Mouse (Mus musculus) urinary bladder, postnatal 14 days (tissue): Measurements from ENCODE around the gene Msh3.
A peak's percentile ranks its signal among the peaks of the same experiment; 100 is the strongest.

Experiments used
- DNase-seq: peaks from one replicate; pipeline ENCODE4 v3.0.0; 2021; ENCODE audit warnings: low spot score

Gene Msh3

DNA sequence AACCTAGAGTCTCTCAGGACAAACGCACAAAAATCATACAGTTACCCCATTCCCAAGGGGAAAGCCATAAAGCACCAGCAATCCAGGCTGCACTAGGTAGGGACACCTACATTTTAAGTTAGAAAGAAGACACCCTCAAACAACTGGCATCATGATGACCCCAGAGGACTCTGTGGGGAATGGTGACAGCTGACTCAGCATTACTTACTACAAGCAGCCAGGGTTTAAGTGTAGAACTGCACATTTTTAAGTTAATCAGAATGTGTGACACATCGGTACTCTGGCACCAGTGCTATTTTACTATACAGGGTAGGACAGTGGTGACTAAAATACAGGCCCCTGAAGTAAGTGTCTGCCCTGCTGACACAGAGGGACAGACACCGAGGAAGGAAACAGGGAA lies 24.2 kb downstream of the Msh3 start:
- DNase-seq = no peak

DNA sequence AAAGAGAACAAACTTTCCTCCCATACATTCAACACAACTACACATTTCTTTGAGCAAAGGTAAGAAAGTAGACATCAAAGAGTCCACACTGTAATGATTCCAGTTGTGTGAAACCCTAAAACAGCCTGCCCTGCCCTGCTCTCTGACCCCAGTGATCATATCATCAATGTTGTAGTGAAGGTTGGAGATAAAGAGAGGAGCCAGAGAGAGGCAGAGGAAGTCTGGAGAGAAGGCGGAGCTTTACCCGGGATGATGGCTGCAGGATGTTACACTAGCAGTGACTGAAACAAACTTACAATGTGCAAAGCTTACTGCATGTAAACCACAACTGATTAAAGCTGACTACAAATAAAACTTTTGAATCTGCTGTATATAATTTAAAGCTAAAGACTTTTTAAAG lies 26.8 kb downstream of the Msh3 start:
- DNase-seq = no peak

GRCm38 (mm10) chr13:92326030-92326429 lies 28.8 kb downstream of the Msh3 start:
- DNase-seq = no peak

DNA sequence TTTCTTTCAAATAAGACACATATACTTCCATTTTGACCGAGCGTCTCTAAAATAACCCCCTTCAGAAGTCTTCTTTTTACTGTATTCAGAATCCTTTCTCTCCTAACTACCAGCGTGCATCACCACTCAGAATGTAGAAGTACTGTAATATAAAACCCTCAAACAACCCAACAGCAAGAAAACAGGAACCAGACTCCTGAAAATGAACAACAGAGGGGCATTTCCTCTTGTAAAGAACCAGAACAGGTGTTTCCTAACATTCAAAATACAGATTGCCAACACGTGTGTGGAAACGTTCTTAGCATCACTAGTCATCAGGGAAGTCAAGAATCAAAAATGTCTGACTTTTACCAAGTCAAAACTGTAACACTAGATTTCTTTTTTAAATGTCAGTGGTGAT lies 34.0 kb downstream of the Msh3 start:
- no peak for DNase-seq

DNA sequence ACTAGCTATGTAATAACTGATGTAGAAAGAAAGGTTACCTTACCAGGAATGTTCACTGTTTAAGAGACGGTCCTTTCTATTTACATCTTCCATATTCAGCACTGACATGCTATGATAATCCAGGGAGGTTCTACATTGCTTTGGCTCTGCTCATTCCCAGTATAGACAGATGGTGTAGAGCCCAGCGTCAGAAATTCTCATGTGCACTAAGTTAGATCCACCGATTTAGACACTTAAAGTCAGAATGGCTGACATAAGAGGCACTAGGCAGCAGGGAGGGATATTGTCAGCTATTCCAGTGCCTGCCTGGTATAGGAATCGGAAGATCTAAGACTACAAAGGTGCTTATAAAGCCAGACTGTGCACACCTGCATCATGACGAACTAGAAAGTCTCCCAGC lies 40.2 kb downstream of the Msh3 start:
- DNase-seq = no peak

DNA sequence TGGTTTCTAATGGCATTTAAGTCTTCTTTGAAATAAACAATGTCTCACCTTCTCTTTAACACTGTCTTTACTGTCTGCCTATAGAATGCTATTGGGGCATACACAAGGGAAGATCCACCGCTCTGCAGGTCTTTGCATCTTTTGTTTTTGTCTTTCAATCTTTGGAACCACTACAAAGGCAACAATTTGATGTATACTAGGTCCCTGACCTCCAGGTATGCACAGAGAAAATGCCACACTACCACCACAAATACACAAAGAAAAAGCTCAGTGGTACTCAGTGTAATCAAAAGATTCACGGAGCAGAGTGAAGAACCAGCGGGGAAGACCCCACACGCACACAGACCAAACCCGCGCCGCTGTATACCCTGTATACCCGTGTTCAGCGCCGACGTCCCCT lies 49.1 kb downstream of the Msh3 start, which contains the start of gene Gm20379:
TSS of gene Gm20379 (plus strand) at position 301 of the 400 bp plus-strand sequence.
- no peak for DNase-seq

GRCm38 (mm10) chr13:92304291-92304690 lies 50.5 kb downstream of the Msh3 start:
- no peak for DNase-seq

DNA sequence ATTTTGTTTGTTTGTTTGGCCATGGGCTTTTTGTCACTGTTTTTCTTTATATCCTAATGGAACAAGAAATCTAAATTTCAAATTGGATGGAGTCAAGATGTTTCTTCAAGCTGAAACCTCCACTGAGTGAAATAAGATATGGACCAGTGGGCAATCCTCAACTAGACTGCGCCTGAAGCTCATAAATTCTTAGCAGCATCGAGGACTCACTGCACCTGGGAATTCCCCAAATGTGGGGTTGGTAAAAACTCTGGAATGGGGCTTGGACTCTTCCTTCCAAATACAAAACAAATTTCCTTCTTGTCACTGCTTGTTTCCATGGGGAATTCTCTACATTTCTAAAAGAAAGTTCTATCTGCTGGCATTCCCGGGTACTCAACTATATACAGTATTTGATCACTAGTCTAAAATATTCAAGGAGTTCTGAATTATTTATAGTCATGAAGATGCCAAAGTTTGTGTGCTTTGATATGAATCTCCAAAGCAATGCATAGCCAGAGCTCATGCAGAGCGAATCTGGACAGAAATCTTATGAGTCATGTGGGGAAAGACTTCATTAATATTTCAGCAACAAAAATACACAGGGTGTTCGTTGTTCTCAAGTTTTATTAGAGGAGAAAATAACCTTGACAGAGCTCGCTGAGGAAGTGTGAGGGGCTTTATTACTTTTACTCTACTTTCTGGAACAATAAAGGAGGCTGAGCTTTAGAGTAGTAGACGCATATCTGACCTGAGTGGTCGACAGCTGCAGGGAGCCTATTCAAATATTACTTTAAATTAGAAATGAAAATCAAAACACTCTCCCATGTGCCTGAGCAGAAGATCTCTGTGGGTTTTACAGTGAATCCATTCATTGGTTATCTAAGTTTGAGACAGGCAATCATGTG lies 51.5 kb downstream of the Msh3 start:
- no peak for DNase-seq

GRCm38 (mm10) chr13:92302466-92302865 lies 52.3 kb downstream of the Msh3 start:
- DNase-seq = no peak

GRCm38 (mm10) chr13:92301754-92302153 lies 53.0 kb downstream of the Msh3 start:
- DNase-seq = no peak

DNA sequence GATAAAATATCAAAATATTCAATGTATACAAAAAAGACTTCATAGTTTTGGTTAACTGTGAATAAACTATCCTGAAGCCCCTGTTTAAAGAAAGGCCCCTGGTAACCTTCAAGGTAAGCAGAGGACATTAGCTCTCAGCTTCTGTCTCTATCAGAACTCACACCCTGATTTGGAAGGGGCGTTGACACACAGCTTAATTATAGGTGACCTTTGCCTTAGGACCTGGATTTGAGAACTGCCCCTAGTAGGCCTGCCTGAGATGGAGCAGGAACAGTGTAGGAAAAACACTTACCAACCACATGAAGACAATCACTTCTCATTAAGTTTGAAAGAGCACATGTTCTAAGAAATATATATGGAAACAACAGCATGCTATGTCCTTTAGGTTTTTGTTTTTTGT lies 55.3 kb downstream of the Msh3 start:
- DNase-seq = no peak

- no peak for DNase-seq
Measured at GRCm38 (mm10) chr13:92297021-92297420, 57.8 kb downstream of the Msh3 start.

DNA sequence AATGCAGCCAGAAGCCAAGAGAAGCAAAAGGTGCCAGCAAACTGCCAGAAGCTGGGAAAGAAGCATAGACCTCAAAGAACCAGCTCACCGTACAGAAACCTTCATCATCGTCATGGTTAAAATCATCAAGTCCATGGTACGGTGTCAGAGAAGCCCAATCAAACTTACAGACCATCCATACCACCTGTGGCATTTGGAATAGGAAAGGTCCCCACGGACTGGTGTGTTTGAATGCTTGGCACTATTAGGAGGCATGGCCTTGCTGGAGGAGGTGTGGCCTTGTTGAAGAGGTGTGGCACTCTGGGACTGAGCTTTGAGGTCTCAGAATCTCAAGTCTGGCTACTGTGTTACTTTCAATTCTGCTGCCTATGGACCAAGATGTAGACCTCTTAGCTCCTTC lies 58.3 kb downstream of the Msh3 start:
- DNase-seq = no peak

- no peak for DNase-seq
Measured at GRCm38 (mm10) chr13:92293883-92294282, 60.9 kb downstream of the Msh3 start.

GRCm38 (mm10) chr13:92291605-92292004 lies 63.2 kb downstream of the Msh3 start:
- no peak for DNase-seq

DNA sequence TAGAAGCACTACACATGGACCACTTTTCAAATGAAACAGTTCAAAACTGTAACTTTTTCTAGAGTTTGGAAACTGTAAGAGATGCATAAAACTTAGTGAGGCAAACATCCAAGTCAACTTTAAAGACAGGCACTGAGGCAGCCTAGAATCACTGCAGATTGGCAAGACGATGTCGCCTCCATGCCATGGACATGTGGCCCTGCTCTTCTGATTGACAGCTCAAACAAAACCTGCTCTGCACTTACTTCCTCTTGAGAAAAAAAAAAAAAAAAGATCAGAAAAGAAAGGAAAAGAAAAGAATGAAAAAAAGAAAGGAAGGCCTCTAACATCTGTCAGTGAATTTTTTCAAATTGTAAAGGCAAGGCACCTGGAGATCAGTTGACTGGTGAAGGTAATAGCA lies 77.8 kb downstream of the Msh3 start:
- DNase-seq = no peak

DNA sequence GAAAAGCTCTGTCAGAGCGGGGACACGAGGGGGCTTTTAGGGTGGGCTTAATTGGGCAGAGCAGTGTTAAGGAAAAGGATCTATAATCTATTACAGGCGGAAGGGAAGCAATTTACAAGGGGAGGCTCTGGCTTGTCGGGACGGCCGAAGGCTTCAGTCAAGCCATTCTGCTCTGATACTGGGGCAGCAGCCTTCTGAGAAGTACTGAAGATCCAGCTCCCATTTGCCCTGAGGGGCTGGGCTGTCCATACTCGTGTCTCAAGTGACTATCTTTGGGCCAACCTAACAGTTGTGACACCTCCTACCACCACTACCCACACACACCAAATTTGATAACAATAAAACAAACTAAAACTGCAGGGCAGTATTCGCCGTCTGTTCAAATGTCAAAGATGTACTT lies 79.5 kb downstream of the Msh3 start:
- DNase-seq = no peak

- DNase-seq = peak; percentile 72
Measured at GRCm38 (mm10) chr13:92274274-92275198, 80.3 kb downstream of the Msh3 start.

GRCm38 (mm10) chr13:92267076-92267475 lies 87.7 kb downstream of the Msh3 start:
- DNase-seq = no peak

- no peak for DNase-seq
Measured at GRCm38 (mm10) chr13:92263566-92263965, 91.2 kb downstream of the Msh3 start.

- no peak for DNase-seq
Measured at GRCm38 (mm10) chr13:92261329-92261728, 93.5 kb downstream of the Msh3 start.

DNA sequence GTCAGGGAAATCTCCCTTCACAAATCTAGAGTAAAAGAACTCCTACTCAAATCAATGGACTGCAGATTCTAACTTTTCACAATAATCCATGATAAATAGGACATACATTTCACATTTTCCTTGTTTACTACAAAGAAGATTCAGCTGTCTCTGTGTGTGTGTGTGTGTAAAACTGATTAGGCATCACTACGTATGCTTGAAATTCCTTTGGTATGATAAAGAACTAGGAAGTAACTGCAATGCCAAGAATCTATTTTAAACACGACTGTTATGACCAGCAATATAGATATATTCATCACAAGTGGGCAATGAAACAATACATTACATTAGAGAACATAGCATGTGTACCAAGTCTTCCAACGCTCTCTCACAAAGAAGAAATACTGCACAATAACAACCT lies 99.3 kb downstream of the Msh3 start:
- no peak for DNase-seq

- DNase-seq = no peak
Measured at GRCm38 (mm10) chr13:92253850-92254249, 101.0 kb downstream of the Msh3 start.
